Mouse (Mus musculus) liver, embryonic 14.5 days (tissue): ENCODE measurements at regions not wholly inside any gene's neighbourhood (a gene's known extent, or its start where the extent isn't known, plus 50 kb on each side); places are given as distances from the start of the nearest gene placed in this dataset.

Experiments
- CTCF ChIP-seq: IDR thresholded peaks from 2 replicates; pipeline ENCODE4 v1.5.1; 2016; ENCODE audit warnings: antibody characterized with exemption, low read depth, control low read depth
- EP300 ChIP-seq: IDR thresholded peaks from 2 replicates; pipeline ENCODE4 v1.6.1; 2016; ENCODE audit warnings: antibody characterized with exemption, low read depth

DNA sequence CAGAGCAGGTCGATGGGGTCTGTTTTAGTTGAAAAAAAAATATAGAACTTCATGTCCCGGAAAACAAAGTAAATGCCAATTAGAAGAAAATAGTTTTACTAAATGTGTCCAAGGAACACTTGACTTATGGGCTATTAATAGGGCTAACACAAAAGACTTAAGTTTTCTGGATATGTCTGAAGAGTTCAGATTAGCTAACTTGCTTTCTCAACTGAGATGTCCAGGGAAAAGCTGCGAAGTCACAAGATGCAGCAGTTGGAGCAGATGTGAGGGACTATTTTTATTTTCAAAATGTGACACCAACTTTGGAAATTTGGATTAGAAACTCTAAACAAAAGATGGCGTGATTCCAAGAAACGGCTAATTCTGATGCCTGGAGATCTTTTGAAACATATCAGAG lies 593.2 kb upstream of the Nrp1 start:
- TF ChIP-seq CTCF (no peak), EP300 (no peak)
